Mouse (Mus musculus): ENCODE measurements around the gene Ints6. TPM values are rescaled to one million over a fixed set of nuclear protein-coding genes. Genes with fewer than 3 reads are reported as not detected.
A peak's percentile ranks its signal among the peaks of the same experiment; 100 is the strongest.

The Ints6 gene
- polyA plus RNA-seq, 1 experiment from 2014 or later = 12.6 TPM

DNA sequence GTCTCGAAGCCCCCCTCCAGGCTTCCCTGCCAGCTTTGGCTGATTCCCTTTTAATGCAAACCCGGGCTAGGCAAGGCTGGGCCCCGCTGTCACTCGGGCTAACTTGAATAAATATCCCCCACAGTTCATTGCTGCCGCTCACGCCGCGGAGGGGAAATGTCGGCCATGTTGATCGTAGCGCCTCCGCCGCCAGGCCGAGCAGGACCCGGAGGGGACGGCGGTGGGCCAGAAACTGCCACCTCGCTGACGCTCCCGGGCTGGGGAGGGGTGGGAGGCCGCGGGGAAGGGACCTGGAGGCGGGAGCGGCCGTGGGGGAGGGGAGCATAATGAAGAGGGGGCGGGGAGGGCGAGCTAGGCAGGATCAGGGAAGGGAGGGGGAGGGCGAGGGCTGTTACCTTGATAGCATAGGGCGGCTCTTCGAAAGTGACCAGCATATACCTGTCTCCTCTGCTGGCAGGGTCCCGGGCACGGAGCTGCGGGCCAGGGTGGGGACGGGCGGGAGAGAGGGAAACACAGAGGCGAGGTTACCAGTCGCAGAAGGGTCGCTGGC lies 1.1 kb downstream of the Ints6 start:
- Histone ChIP-seq H3K9ac (ENCODE audit: low read depth, low read length) (peak overlapping the region; percentile 97), H3K4me3 (ENCODE audit: low read length) (peak overlapping the region; percentile 98), H3K9me3 (ENCODE audit: control insufficient read depth, low read length) (no peaks in the 10 kb centered on the region), H3K4me1 (ENCODE audit: control insufficient read depth, insufficient read depth, low read depth, low read length) (peaks cover 5% of the 10 kb centered on the region), H3K27ac (ENCODE audit: low read depth, low read length) (peak overlapping the region; percentile 99), H3K4me2 (ENCODE audit: low read length) (peak overlapping the region; percentile 83), H3K27me3 (replicated peaks; ENCODE audit: control insufficient read depth, insufficient read depth, low read length) (no peaks in the 10 kb centered on the region), H3K36me3 (ENCODE audit: control insufficient read depth, insufficient read depth, low read length) (no peaks in the 10 kb centered on the region)
- peak; percentile 41 for ATAC-seq
- WGBS = under 1% methylated on average over 28 of the region's 38 CpGs

GRCm38 (mm10) chr14:62758714-62759113 lies 2.3 kb downstream of the Ints6 start:
- no peak overlapping the region for H3K4me3 ChIP-seq (ENCODE audit: low read length)
- no peak overlapping the region for H3K27ac ChIP-seq (ENCODE audit: low read depth, low read length)
- H3K27me3 ChIP-seq (replicated peaks; ENCODE audit: control insufficient read depth, insufficient read depth, low read length) = no peaks in the 10 kb centered on the region
- no peak overlapping the region for H3K9ac ChIP-seq (ENCODE audit: low read depth, low read length)
- H3K36me3 ChIP-seq (ENCODE audit: control insufficient read depth, insufficient read depth, low read length) = no peaks in the 10 kb centered on the region
- no peaks in the 10 kb centered on the region for H3K9me3 ChIP-seq (ENCODE audit: control insufficient read depth, low read length)
- ATAC-seq = no peak
- WGBS = 97% methylated on average over 5 of the region's 5 CpGs
- H3K4me2 ChIP-seq (ENCODE audit: low read length) = no peak overlapping the region
- peaks cover 5% of the 10 kb centered on the region for H3K4me1 ChIP-seq (ENCODE audit: control insufficient read depth, insufficient read depth, low read depth, low read length)

DNA sequence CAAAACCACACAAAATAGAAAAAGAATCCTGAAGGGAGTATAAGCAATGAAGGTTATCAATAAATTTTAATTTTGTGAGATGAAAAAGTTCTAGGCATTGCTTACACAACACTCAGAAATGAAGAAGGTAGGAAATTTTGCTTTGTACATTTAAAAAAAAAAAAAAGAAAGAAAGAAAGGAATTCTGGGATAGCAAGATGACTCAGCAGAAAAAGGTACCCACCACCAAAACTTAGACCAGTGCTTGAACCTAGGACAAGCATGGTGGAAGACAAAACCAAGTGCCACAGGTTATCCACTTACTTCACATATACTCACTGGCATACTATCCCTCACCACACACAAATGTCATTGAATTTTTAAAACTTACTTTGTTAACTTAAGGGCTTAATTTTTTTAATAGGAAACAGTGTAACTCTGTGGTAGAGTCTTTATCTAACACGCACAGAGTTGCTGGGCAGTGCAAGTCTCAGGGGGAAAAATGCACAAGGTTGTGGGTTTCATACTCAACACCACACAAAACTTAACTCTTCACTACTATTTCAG lies 5.8 kb downstream of the Ints6 start:
- Histone ChIP-seq H3K4me3 (ENCODE audit: low read length) (no peak overlapping the region), H3K9me3 (ENCODE audit: control insufficient read depth, low read length) (no peaks in the 10 kb centered on the region), H3K9ac (ENCODE audit: low read depth, low read length) (no peak overlapping the region), H3K4me1 (ENCODE audit: control insufficient read depth, insufficient read depth, low read depth, low read length) (peaks cover 5% of the 10 kb centered on the region), H3K36me3 (ENCODE audit: control insufficient read depth, insufficient read depth, low read length) (0 out of 2 replicates have a peak, but pooled peaks cover 2% of the 10 kb centered on the region), H3K27ac (ENCODE audit: low read depth, low read length) (no peak overlapping the region), H3K4me2 (ENCODE audit: low read length) (no peak overlapping the region), H3K27me3 (replicated peaks; ENCODE audit: control insufficient read depth, insufficient read depth, low read length) (no peaks in the 10 kb centered on the region)
- no peak for ATAC-seq
- WGBS = 95% methylated on average over 1 of the region's 1 CpGs

GRCm38 (mm10) chr14:62751479-62751878 lies 9.5 kb downstream of the Ints6 start:
- WGBS = 85% methylated on average over 2 of the region's 2 CpGs
- ATAC-seq = no peak
- Histone ChIP-seq H3K4me3 (ENCODE audit: low read length) (no peak overlapping the region), H3K4me1 (ENCODE audit: control insufficient read depth, insufficient read depth, low read depth, low read length) (no peaks in the 10 kb centered on the region), H3K9me3 (ENCODE audit: control insufficient read depth, low read length) (no peaks in the 10 kb centered on the region), H3K27ac (ENCODE audit: low read depth, low read length) (no peak overlapping the region), H3K4me2 (ENCODE audit: low read length) (no peak overlapping the region), H3K36me3 (ENCODE audit: control insufficient read depth, insufficient read depth, low read length) (0 out of 2 replicates have a peak, but pooled peaks cover 2% of the 10 kb centered on the region), H3K27me3 (replicated peaks; ENCODE audit: control insufficient read depth, insufficient read depth, low read length) (no peaks in the 10 kb centered on the region), H3K9ac (ENCODE audit: low read depth, low read length) (no peak overlapping the region)

GRCm38 (mm10) chr14:62735646-62736045 lies 25.3 kb downstream of the Ints6 start:
- Histone ChIP-seq H3K36me3 (ENCODE audit: control insufficient read depth, insufficient read depth, low read length) (peaks cover 3% of the 10 kb centered on the region; the same call in 1 of the 2 replicates), H3K27ac (ENCODE audit: low read depth, low read length) (no peak overlapping the region), H3K4me2 (ENCODE audit: low read length) (no peak overlapping the region), H3K9ac (ENCODE audit: low read depth, low read length) (no peak overlapping the region), H3K4me1 (ENCODE audit: control insufficient read depth, insufficient read depth, low read depth, low read length) (no peaks in the 10 kb centered on the region), H3K9me3 (ENCODE audit: control insufficient read depth, low read length) (no peaks in the 10 kb centered on the region), H3K4me3 (ENCODE audit: low read length) (no peak overlapping the region), H3K27me3 (replicated peaks; ENCODE audit: control insufficient read depth, insufficient read depth, low read length) (no peaks in the 10 kb centered on the region)
- 81% methylated on average over 1 of the region's 1 CpGs for WGBS
- no peak for ATAC-seq

GRCm38 (mm10) chr14:62733666-62734065 lies 27.3 kb downstream of the Ints6 start:
- no peak overlapping the region for H3K27ac ChIP-seq (ENCODE audit: low read depth, low read length)
- 84% methylated on average over 2 of the region's 2 CpGs for WGBS
- H3K4me1 ChIP-seq (ENCODE audit: control insufficient read depth, insufficient read depth, low read depth, low read length) = no peaks in the 10 kb centered on the region
- H3K27me3 ChIP-seq (replicated peaks; ENCODE audit: control insufficient read depth, insufficient read depth, low read length) = no peaks in the 10 kb centered on the region
- ATAC-seq = no peak
- H3K9me3 ChIP-seq (ENCODE audit: control insufficient read depth, low read length) = no peaks in the 10 kb centered on the region
- H3K36me3 ChIP-seq (ENCODE audit: control insufficient read depth, insufficient read depth, low read length) = peaks cover 3% of the 10 kb centered on the region; the same call in 1 of the 2 replicates
- no peak overlapping the region for H3K4me3 ChIP-seq (ENCODE audit: low read length)
- H3K4me2 ChIP-seq (ENCODE audit: low read length) = no peak overlapping the region
- no peak overlapping the region for H3K9ac ChIP-seq (ENCODE audit: low read depth, low read length)

DNA sequence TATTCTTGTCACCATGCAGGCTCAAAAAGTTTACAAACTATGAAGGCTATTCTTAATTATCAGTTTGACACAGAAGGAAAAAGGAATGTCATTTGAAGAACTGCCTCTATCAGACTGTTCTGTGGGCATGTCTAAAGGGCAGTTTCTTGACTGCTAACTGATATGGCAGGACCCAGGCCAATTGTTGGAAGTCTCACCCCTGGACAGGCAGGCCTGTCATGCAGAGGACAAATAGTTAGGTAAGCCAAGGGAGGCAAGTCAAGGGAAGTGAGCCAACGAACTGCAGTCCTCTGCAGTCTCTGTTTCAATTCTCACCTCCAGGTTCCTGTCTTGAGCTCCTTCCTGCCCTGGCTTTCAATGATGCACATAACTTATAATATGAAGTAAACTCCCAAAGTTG lies 29.1 kb downstream of the Ints6 start:
- H3K4me3 ChIP-seq (ENCODE audit: low read length) = no peak overlapping the region
- no peak overlapping the region for H3K4me2 ChIP-seq (ENCODE audit: low read length)
- no peaks in the 10 kb centered on the region for H3K9me3 ChIP-seq (ENCODE audit: control insufficient read depth, low read length)
- no peaks in the 10 kb centered on the region for H3K27me3 ChIP-seq (replicated peaks; ENCODE audit: control insufficient read depth, insufficient read depth, low read length)
- no peak overlapping the region for H3K9ac ChIP-seq (ENCODE audit: low read depth, low read length)
- WGBS = 86% methylated on average over 1 of the region's 1 CpGs
- peaks cover 3% of the 10 kb centered on the region; the same call in 1 of the 2 replicates for H3K36me3 ChIP-seq (ENCODE audit: control insufficient read depth, insufficient read depth, low read length)
- no peaks in the 10 kb centered on the region for H3K4me1 ChIP-seq (ENCODE audit: control insufficient read depth, insufficient read depth, low read depth, low read length)
- no peak overlapping the region for H3K27ac ChIP-seq (ENCODE audit: low read depth, low read length)
- no peak for ATAC-seq

DNA sequence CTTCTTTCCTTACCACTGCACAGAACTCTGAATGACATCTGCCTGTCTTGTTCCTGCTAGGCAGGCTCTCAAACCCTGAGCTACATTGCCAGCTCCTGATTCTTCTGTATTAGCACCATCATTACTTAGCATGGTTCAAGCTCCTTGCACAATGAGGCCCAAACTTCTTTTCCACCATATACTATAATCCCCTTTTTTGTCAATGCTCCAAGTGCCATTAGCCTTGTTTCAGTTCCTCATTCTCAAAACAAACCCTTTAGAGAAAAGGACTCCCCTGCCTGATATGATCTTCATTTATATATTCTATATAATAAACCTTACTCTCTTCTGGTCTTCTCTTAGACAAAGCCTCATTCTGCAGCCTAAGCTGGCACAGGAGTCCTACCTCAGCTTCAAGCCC lies 36.4 kb downstream of the Ints6 start:
- Histone ChIP-seq H3K4me3 (ENCODE audit: low read length) (no peak overlapping the region), H3K36me3 (ENCODE audit: control insufficient read depth, insufficient read depth, low read length) (no peaks in the 10 kb centered on the region), H3K4me1 (ENCODE audit: control insufficient read depth, insufficient read depth, low read depth, low read length) (no peaks in the 10 kb centered on the region), H3K9ac (ENCODE audit: low read depth, low read length) (no peak overlapping the region), H3K27me3 (replicated peaks; ENCODE audit: control insufficient read depth, insufficient read depth, low read length) (no peaks in the 10 kb centered on the region), H3K27ac (ENCODE audit: low read depth, low read length) (no peak overlapping the region), H3K4me2 (ENCODE audit: low read length) (no peak overlapping the region), H3K9me3 (ENCODE audit: control insufficient read depth, low read length) (no peaks in the 10 kb centered on the region)
- ATAC-seq = no peak

- 87% methylated on average over 1 of the region's 1 CpGs for WGBS
- Histone ChIP-seq H3K4me3 (ENCODE audit: low read length) (no peak overlapping the region), H3K27ac (ENCODE audit: low read depth, low read length) (no peak overlapping the region), H3K4me2 (ENCODE audit: low read length) (no peak overlapping the region), H3K4me1 (ENCODE audit: control insufficient read depth, insufficient read depth, low read depth, low read length) (no peaks in the 10 kb centered on the region), H3K9me3 (ENCODE audit: control insufficient read depth, low read length) (no peaks in the 10 kb centered on the region), H3K9ac (ENCODE audit: low read depth, low read length) (no peak overlapping the region), H3K27me3 (replicated peaks; ENCODE audit: control insufficient read depth, insufficient read depth, low read length) (no peaks in the 10 kb centered on the region), H3K36me3 (ENCODE audit: control insufficient read depth, insufficient read depth, low read length) (no peaks in the 10 kb centered on the region)
- ATAC-seq = no peak
Observed at GRCm38 (mm10) chr14:62721625-62722024, 39.3 kb downstream of the Ints6 start.

All from hindbrain, embryonic 16.5 days (tissue).